Mouse (Mus musculus): ENCODE measurements at regions not wholly inside any gene's neighbourhood (a gene's known extent, or its start where the extent isn't known, plus 50 kb on each side); places are given as distances from the start of the nearest gene placed in this dataset.

GRCm38 (mm10) chr4:124321221-124321620, 289.4 kb downstream of the 3100002H09Rik start:
- TF ChIP-seq POLR2A (IDR thresholded peaks at IDR 0.05; ENCODE audit: borderline replicate concordance, low read depth, low read length): no peak
- no peak for TF ChIP-seq CTCF (IDR thresholded peaks at IDR 0.05; ENCODE audit: low read depth, low read length)
